Mouse (Mus musculus) CD8-positive naive resting alpha-beta T cell, adult 2 months (primary cell): ENCODE measurements around the gene Nop16.
A peak's percentile ranks its signal among the peaks of the same experiment; 100 is the strongest.

Experiments
- DNase-seq, 2 experiments: peaks; one replicate each; pipeline ENCODE4 v3.0.0; 2022; ENCODE audit warnings: low read depth in 2 of 2, low spot score in 2 of 2

Gene Nop16

GRCm38 (mm10) chr13:54564232-54565200, 25.4 kb downstream of the Nop16 start:
- DNase-seq: peak in 1 of 2 experiments; percentile 6

GRCm38 (mm10) chr13:54562562-54562961, 27.3 kb downstream of the Nop16 start:
- no peak for DNase-seq

- no peak for DNase-seq
These were observed 29.3 kb downstream of the Nop16 start for GRCm38 (mm10) chr13:54560608-54561007.

- no peak for DNase-seq
These were observed 30.2 kb downstream of the Nop16 start for GRCm38 (mm10) chr13:54559656-54560055.

- no peak for DNase-seq
These were observed 32.2 kb downstream of the Nop16 start for GRCm38 (mm10) chr13:54557652-54558051.

GRCm38 (mm10) chr13:54556796-54557195, 33.1 kb downstream of the Nop16 start:
- DNase-seq: no peak

- no peak for DNase-seq
These were observed 33.7 kb downstream of the Nop16 start for GRCm38 (mm10) chr13:54556176-54556575.

GRCm38 (mm10) chr13:54548036-54548435, 41.9 kb downstream of the Nop16 start:
- no peak for DNase-seq
